Mouse (Mus musculus) megakaryocyte, embryonic 14.5 days (primary cell): ENCODE results near the gene Grtp1. TPM values are rescaled to one million over a fixed set of nuclear protein-coding genes. Genes with fewer than 3 reads are reported as not detected.
A peak's percentile ranks its signal among the peaks of the same experiment; 100 is the strongest.

Experiments used
- H3K27me3 ChIP-seq: replicated peaks from 2 replicates; pipeline ENCODE3; 2012; ENCODE audit warnings: inconsistent platforms
- H3K36me3 ChIP-seq: replicated peaks from 2 replicates; pipeline ENCODE3; 2012; ENCODE audit warnings: low read length, inconsistent platforms, mixed read lengths
- H3K4me1 ChIP-seq: 2 replicates; pipeline ENCODE4 v1.6.1; 2012; ENCODE audit warnings: inconsistent platforms
- H3K4me3 ChIP-seq: replicated peaks from 2 replicates; pipeline ENCODE3; 2012; ENCODE audit warnings: moderate library complexity, mild to moderate bottlenecking, inconsistent platforms
- H3K9me3 ChIP-seq: 2 replicates; pipeline ENCODE4 v1.6.1; 2012; ENCODE audit warnings: inconsistent platforms
- FLI1 ChIP-seq: IDR thresholded peaks from 2 replicates; pipeline ENCODE4 v1.6.1; 2012; ENCODE audit warnings: low read length, inconsistent platforms, mixed read lengths
- GATA1 ChIP-seq: IDR thresholded peaks from 3 replicates; pipeline ENCODE4 v1.6.1; 2012; ENCODE audit warnings: mixed read lengths, low read length, inconsistent platforms, borderline replicate concordance
- polyA plus RNA-seq: library from polyadenylated mRNA; stranded (reverse); fragments of >175 nt; gene quantifications from 2 replicates; pipeline ENCODE4 v1.2.3, GENCODE M21; 2012; ENCODE audit warnings: low replicate concordance; ENCODE audit not compliant: insufficient read depth

Grtp1 gene
- polyA plus RNA-seq, 1 experiment, result 26.7 TPM

DNA sequence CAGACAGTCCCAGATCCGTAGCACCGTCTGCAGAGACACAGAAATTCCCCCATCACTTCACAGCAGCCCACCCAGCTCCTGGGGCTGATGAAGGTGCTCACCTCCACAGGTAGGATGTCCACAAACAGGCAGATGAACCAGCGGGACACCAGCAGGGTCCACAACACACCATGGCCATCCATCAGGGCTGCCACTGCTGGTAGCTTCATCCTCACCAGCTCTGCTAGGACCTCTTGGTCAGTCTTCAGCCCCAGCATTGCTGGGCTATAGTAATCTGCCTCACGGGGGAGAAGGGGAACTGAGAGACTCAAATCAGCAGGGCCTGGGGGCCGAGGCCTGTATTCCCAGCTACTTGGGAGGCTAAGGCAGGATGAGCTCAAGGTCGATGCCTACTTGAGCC, 20.9 kb downstream of the Grtp1 start:
- peaks cover 91% of the 10 kb centered on the region for H3K36me3 ChIP-seq

DNA sequence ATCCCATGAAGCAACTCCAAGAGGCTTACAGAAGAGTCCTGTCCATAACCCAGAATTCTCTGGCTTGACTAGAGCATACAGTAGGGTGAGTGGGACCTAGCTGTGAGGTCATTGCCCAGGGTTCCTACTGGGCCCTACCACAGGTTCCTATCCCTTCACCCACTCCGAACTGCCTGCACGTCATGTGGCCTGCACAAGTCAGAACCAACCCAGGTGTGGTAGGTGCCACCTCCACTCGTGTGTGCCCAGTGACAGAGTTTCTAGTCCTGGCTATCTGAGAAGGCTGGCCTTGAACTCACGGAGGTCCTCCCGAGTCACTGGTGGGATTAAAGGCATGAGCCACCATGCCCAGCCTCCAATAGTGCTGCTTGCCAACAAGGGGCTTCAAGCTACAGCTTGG, 22.3 kb downstream of the Grtp1 start:
- Histone ChIP-seq H3K36me3 (peaks cover 94% of the 10 kb centered on the region), H3K4me1 (peaks cover 16% of the 10 kb centered on the region; the same call in 1 of the 2 replicates)

More for the DNA sequence above, 20.9 kb downstream of the Grtp1 start:
- no peak for TF ChIP-seq FLI1
- TF ChIP-seq GATA1, result no peak
- Histone ChIP-seq H3K4me3 (no peak overlapping the region), H3K4me1 (peaks cover 16% of the 10 kb centered on the region; the same call in 1 of the 2 replicates), H3K9me3 (no peaks in the 10 kb centered on the region), H3K27me3 (peaks cover 4% of the 10 kb centered on the region)

DNA sequence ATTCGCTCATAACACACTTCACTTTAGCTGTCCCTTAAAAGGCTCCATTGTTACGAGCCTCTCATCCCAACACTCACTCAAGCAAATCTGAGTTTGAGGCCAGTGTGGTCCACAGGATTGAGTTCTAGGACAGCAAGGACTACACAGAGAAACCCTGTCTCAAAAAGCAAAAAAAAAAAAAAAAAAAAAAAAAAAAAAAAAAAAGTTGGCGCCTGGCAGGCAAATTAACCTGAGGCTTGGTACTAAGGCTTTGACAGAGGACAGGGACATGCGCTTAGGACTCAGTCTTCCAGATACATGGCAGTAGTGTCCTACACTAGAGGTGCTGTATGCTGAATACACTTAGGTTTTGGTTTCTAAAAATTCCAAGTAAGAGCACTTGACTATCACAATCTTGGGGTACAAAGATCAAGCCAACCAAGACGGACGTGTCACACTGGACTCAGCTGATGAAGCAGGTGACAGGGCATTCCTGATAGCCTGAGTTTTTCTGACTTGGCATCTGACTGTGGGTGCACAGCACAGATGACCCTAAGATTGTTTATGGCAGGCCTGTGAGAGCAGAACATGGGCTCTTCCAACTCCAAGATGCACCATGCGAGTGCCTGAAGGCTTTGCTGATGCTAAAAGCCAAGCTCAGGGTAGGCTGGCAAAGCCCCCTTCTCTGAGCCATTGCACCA, 23.1 kb downstream of the Grtp1 start:
- H3K4me3 ChIP-seq, result no peak overlapping the region
- H3K27me3 ChIP-seq, result no peaks in the 10 kb centered on the region
- TF ChIP-seq GATA1, result no peak
- no peak for TF ChIP-seq FLI1
- peaks cover 94% of the 10 kb centered on the region for H3K36me3 ChIP-seq
- H3K4me1 ChIP-seq, result peaks cover 16% of the 10 kb centered on the region; the same call in 1 of the 2 replicates
- H3K9me3 ChIP-seq, result no peaks in the 10 kb centered on the region

More for the DNA sequence above, 22.3 kb downstream of the Grtp1 start:
- Histone ChIP-seq H3K27me3 (no peaks in the 10 kb centered on the region), H3K9me3 (no peaks in the 10 kb centered on the region), H3K4me3 (no peak overlapping the region)
- TF ChIP-seq GATA1 (no peak), FLI1 (no peak)

DNA sequence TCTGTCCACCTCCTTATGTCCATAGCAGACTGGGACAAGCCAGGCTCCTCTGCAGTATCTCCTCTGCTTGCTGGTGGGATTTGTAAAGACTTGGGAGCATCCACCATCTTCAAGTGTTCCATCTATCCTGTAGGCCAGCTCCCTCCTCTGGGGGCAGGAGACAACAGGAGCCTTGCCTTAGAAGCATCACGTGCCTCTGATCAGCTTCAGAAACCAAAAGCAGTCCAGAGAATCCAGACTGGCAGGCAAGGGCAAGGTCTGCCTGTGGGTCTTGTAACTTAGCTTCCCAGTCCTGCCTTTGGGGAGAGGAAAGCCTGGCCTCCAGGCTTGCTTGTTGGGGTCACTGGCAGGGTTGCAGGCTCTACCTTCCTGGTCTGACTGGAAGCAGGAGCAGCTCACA, 24.8 kb downstream of the Grtp1 start:
- H3K27me3 ChIP-seq, result no peaks in the 10 kb centered on the region
- H3K4me3 ChIP-seq, result no peak overlapping the region
- H3K4me1 ChIP-seq, result peaks cover 14% of the 10 kb centered on the region
- H3K9me3 ChIP-seq, result no peaks in the 10 kb centered on the region
- no peak for TF ChIP-seq FLI1
- no peak for TF ChIP-seq GATA1
- H3K36me3 ChIP-seq, result peaks cover 96% of the 10 kb centered on the region

DNA sequence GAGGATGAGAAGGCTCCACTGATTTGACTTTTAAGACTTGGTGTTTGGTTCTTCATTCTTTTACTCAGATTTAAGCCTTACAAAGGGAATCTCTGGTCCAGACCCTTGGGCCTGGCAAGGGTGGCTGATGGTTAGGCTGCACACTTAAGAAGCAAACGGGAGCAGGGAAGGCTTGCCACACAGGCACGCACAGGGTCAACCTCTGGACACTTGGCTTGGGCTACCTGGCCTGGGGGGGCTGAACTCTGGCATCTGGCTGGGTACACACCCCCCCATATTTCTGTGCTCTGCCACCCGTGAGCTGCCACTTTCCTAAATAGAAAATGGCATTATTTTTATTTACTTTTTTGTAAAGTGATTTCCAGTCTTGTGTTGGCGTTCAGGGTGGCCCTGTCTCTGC, 25.6 kb downstream of the Grtp1 start:
- Histone ChIP-seq H3K4me3 (no peak overlapping the region), H3K9me3 (no peaks in the 10 kb centered on the region), H3K4me1 (peaks cover 23% of the 10 kb centered on the region), H3K27me3 (no peaks in the 10 kb centered on the region), H3K36me3 (peaks cover 99% of the 10 kb centered on the region)
- no peak for TF ChIP-seq GATA1
- TF ChIP-seq FLI1, result no peak

DNA sequence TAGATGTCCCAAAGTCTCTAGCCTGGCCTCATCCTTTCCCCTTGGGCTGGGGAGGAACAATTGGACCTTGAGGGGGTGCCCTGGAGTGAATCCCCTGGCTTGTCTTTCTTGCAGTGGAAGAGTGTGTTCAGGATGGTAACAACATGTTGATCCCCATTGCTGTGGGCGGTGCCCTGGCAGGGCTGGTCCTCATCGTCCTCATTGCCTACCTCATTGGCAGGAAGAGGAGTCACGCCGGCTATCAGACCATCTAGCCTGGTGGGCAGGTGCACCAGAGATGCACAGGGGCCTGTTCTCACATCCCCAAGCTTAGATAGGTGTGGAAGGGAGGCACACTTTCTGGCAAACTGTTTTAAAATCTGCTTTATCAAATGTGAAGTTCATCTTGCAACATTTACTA, 26.1 kb downstream of the Grtp1 start:
- H3K36me3 ChIP-seq, result peaks cover 99% of the 10 kb centered on the region

DNA sequence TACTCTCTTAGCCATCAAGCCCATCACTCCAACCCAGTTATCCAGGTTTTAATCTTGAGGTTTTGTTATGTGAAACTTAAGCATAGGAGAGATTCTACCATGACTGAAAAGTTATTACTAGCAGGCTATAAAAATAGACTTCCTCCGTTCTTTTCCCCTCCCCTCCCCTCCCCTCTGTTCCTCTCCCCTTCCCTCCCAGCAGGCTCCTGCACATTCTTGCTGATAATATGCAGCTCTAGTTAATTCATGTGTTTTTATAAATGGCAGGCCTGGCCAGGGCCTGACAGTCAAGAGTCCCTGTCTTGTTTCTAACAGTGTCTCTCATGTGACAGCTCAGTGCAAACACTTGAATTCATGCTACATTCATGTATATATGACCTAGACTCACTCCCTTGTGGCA, 29.9 kb downstream of the Grtp1 start:
- Histone ChIP-seq H3K27me3 (no peaks in the 10 kb centered on the region), H3K4me1 (peaks cover 40% of the 10 kb centered on the region), H3K4me3 (no peak overlapping the region), H3K9me3 (no peaks in the 10 kb centered on the region), H3K36me3 (peaks cover 100% of the 10 kb centered on the region)
- TF ChIP-seq GATA1, result no peak
- TF ChIP-seq FLI1, result no peak

More for the DNA sequence above, 26.1 kb downstream of the Grtp1 start:
- TF ChIP-seq GATA1 (no peak), FLI1 (no peak)
- H3K4me1 ChIP-seq, result peaks cover 25% of the 10 kb centered on the region
- H3K27me3 ChIP-seq, result no peaks in the 10 kb centered on the region
- no peak overlapping the region for H3K4me3 ChIP-seq
- H3K9me3 ChIP-seq, result no peaks in the 10 kb centered on the region

DNA sequence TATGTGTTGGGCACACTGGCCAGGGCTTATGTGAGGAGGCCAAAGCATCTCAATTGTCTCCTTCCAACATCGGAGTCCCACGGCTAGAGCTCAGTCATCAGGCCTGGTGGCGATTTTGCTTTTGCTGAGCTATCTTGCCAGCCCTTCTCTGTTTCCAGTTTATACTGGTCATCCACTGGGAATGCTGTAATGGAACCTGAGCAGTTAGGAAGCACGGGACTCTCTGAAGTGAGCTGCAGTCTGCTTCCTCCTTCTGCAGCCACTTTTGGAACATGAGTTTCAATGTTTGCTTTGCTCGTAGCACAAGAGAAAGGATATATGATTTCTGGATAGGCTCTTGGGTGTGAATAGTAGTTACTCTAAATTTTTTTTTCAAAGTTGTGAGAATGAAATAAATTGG, 36.1 kb downstream of the Grtp1 start:
- Histone ChIP-seq H3K4me3 (no peak overlapping the region), H3K4me1 (peaks cover 78% of the 10 kb centered on the region), H3K36me3 (peaks cover 59% of the 10 kb centered on the region), H3K27me3 (no peaks in the 10 kb centered on the region), H3K9me3 (no peaks in the 10 kb centered on the region)
- TF ChIP-seq GATA1 (no peak), FLI1 (no peak)

DNA sequence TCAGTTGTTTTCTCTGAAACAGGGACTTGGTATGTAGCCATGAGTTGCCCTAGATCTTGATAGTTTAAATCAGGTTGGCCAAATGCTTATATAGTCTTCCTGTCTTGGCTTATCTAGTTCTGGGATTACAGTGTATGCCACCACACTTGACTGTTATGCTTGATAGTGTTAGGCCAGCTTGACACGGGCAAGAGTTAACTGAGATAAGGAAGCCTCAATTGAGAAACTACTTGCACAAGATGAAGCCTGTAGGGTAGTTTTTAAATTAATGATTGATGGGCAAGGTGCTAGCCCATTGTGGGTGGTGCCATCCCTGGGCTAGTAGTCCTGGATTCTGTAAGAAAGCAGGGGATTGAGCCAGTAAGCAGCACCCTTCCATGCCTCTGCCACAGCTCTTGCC, 36.9 kb downstream of the Grtp1 start:
- peaks cover 51% of the 10 kb centered on the region for H3K36me3 ChIP-seq
- no peaks in the 10 kb centered on the region for H3K27me3 ChIP-seq
- H3K4me3 ChIP-seq, result peak overlapping the region; percentile 26
- peaks cover 72% of the 10 kb centered on the region for H3K4me1 ChIP-seq
- TF ChIP-seq FLI1, result no peak
- no peak for TF ChIP-seq GATA1
- no peaks in the 10 kb centered on the region for H3K9me3 ChIP-seq

DNA sequence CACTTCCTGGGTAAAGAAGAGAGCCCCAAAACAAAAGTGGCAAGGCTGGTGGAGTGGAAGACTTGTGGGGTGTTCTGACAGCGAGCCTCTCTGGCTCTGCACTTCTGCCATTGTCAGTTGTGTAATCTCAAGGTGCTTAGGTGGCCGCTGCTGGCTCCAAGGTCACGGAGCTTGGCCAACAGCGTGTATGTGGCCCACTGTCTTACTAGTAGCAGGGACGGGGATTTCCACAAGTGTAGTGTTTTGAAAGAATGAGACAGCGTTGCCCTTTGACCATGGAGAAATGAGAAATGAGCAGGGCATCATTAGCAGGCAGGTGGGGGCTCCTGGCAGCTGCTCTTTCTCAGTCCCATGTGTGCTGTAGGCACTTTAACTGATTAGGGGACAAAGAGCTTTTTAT, 38.3 kb downstream of the Grtp1 start:
- peaks cover 80% of the 10 kb centered on the region for H3K4me1 ChIP-seq
- H3K27me3 ChIP-seq, result no peaks in the 10 kb centered on the region
- peaks cover 36% of the 10 kb centered on the region for H3K36me3 ChIP-seq
- H3K4me3 ChIP-seq, result peak overlapping the region; percentile 78
- TF ChIP-seq GATA1, result no peak
- no peak for TF ChIP-seq FLI1
- H3K9me3 ChIP-seq, result no peaks in the 10 kb centered on the region
